Mouse (Mus musculus): ENCODE data around the gene Olfr31. TPM values are rescaled to one million over a fixed set of nuclear protein-coding genes. Genes with fewer than 3 reads are reported as not detected.

Gene Olfr31
- polyA plus RNA-seq (2014; fragmentation: Illumina TruSeq; extraction: RNeasy Lipid Tissue Mini Kit (QIAGEN cat#74804); ENCODE audit: low replicate concordance) = not detected

DNA sequence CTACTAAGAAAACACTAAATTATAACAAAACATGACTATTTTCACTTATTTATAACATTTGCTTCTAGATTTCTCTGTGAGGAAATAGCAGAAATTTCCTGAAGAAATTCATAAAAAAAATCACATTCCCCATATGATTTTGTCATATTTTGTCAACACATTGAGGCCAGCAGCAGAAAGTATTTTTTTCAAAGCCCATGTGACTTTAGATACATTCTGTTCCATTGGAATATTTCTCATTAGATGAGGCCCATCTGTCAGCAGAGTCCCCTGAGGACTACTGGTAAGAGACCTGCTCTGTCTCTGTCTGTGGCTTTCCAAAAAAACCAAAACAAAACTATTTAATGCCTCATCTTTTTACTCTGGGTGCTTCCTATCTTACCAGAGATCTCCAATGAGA lies at the start of gene Olfr31:
Gene Olfr31 (plus strand): TSS at position 301 of the 400 bp plus-strand sequence.

DNA sequence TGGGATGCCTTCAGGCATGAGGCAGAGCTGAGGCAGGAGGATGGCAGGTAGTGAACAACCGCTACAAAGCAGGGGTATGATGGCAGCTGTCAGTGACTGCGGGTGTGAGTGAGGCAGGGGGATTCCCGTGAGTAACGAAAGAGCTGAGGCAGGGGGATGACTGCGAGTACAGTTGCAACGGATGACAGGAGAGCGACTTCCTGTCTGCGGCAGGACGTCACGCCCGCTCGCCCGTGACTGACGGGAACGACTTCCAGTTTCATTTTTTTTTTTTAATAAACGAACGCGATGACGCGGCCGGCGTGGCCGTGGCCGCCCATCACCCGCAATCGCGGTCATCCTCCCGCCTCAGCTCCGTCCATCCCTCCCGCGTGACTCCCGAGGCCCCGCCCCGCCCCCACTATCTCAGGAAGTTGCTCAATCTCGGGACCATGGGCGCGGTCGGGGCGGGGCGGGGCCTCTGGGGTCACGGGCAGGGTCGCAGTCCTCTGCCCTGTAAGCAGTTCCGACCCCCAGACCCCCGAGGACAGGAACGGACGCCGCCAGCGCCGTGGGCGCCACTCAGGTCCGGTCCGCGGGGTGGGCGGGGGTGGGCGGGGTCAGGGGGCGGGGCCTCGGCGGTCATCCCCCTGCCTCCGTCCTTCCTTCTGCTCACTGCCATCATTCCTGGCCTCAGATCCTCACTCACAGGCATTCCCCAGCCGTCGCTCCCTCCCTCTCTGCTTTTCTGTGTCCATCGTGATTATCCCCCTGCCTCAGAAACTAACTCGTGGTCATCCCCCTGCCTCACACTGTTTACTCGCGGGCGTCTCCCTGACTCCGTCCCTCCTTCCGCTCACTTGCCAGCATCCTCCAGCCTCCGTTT lies 23.6 kb downstream of the Olfr31 start, which contains the start of gene Il3ra:
Gene Il3ra (plus strand): TSS at position 328 of the 865 bp plus-strand sequence.

Other genes with a start within 250 kb of the Olfr31 start
- gene Psmd6, start 201.8 kb upstream of the Olfr31 start, polyA plus RNA-seq (2014; fragmentation: Illumina TruSeq; extraction: RNeasy Lipid Tissue Mini Kit (QIAGEN cat#74804); ENCODE audit: low replicate concordance) = 125 TPM
- gene Olfr720, start 136.0 kb upstream of the Olfr31 start, polyA plus RNA-seq (2014; fragmentation: Illumina TruSeq; extraction: RNeasy Lipid Tissue Mini Kit (QIAGEN cat#74804); ENCODE audit: low replicate concordance) = not detected
- gene Il3ra, start 23.4 kb downstream of the Olfr31 start, polyA plus RNA-seq (2014; fragmentation: Illumina TruSeq; extraction: RNeasy Lipid Tissue Mini Kit (QIAGEN cat#74804); ENCODE audit: low replicate concordance) = not detected
- not detected for gene Olfr721-ps1, start 78.5 kb downstream of the Olfr31 start, polyA plus RNA-seq (2014; fragmentation: Illumina TruSeq; extraction: RNeasy Lipid Tissue Mini Kit (QIAGEN cat#74804); ENCODE audit: low replicate concordance)